Mouse (Mus musculus): ENCODE data around the gene Gabra4. TPM values are rescaled to one million over a fixed set of nuclear protein-coding genes. Genes with fewer than 3 reads are reported as not detected.

Gabra4 gene
- total RNA-seq (2021): not detected
- long read RNA-seq, experiment 1: 0 reads
- long read RNA-seq, experiment 2: 0 reads

DNA sequence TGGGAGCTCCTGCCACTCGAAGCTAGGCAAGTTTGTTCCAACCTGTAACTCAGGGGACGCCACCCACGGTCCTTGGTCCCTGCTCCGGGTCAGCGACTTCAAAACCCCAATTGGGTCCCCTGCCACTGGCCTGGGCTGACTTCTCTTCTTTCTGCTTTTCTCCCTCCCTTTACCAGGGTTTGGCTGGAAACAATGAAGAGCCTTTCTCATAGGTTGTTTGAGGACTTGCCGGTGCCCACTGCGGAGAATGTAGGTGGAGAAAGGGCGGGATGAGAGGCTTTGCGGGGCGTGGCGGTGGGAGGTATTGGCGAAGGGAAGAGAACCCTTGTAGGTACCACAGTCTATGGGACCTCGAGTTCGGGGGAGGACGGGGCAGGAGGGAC, at the start of gene Gabra4:
Gene Gabra4, minus strand, starts transcription at position 194 of the 383 bp plus-strand sequence.
- intact Hi-C loops (cut with DNase I): no loop called here
- DNase-seq: no peak

DNA sequence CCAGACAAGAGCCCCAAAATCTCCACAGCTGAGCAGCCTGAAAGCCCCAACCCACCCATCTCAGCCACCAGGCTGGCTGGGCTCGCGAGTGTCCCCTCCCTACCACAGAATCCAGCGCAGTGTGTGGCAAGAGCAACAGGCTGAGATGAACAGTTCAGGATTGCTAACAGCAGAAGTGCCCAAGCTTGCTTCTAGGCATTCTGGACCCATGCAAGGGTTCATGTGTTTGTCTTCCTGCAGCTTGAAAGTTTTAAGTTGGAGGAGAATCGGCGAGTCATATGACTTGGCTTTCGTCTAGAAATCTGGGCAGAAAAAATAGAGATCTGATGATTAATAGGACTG, 43.1 kb upstream of the Gabra4 start:
- intact Hi-C loops (cut with DNase I): no loop called here
- no peak for DNase-seq

DNA sequence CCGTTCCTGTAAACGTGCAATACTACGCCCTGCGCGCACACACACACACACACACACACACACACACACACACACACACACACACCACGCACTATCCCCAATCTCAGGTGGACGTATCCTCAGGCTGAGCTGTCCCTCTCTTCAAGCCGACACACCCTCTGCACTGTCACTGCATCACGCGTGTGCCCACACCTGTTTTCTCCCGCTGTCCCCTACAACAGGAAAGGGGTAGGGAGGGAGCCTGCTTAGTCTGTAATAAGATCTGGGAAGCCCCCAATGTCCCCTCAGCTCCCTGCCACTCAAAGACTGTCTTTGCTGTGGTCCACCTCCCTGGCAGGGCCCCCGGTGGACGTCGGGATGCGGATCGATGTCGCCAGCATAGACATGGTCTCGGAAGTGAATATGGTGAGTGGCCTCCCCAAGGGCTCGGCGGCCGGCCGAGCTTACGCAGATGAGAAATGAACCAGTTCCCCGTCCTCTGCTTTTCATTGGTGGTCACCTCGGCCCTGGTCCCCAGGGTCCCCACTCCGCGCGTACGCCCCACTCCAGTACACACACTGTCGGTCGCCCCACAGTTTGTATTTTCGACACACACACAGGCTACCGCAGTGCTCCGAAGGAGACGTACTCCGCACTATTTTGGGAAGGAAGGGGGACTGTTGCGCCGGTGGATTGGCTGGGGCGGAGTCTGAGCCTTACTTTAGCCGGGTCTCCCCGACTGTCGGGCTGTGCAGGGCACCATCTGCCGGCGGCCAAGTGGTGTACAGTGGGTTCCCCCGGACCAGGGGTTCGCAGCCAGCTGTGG, 42.6 kb upstream of the Gabra4 start:
- DNase-seq: peak; percentile 5 to 14
- intact Hi-C loops (cut with DNase I): no loop called here

DNA sequence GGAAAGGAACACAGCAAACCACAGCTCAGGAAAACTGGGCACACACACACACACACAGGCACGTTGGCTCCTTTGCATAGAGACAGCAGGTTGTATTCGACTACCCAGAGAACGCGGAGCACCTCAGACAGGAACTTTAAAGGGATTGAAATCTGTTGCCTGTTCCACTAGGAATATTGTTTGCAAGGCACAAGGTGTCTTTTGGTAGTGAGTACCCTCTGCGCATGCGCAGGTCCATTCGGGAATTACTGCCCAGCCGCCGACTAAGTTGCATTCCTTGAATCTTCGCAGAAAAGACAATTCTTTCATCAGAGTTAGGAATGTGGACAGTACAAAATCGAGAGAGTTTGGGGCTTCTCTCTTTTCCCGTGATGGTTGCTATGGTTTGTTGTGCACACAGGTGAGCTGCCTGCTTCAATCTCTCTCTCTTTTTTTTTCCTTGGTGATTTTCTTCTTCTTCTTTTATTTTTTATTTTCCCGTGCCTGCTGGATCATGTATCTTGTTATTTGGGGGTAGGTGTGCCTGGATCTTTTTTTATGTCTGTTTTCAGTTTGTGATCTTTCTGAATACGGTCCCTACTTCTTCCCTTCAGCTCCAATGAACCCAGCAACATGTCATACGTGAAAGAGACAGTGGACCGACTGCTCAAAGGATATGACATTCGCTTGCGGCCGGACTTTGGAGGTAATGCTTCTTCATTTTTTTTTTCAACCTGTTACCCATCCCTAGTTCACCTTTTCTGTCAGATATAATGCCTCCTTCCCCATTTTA, 41.8 kb upstream of the Gabra4 start:
- no peak for DNase-seq
- intact Hi-C loops (cut with DNase I): no loop called here

DNA sequence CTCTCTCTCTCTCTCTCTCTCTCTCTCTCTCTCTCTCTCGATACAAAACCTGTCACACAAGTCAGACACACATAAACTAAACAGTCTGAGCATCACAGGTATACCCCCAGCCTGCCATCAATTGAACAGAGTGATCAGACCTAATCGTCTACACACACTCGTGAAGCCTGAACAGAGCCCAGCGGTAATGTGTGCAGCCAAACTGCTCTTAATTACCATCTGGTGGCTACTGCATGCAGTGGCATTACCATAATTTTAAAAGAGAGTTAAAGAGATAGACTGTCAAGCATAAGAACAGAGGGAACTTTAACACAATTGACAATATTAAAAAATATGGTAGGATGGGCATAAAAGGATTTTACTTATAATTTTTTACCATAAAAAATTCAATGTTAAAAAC, 7.5 kb upstream of the Gabra4 start:
- intact Hi-C loops (cut with DNase I): no loop called here
- no peak for DNase-seq

DNA sequence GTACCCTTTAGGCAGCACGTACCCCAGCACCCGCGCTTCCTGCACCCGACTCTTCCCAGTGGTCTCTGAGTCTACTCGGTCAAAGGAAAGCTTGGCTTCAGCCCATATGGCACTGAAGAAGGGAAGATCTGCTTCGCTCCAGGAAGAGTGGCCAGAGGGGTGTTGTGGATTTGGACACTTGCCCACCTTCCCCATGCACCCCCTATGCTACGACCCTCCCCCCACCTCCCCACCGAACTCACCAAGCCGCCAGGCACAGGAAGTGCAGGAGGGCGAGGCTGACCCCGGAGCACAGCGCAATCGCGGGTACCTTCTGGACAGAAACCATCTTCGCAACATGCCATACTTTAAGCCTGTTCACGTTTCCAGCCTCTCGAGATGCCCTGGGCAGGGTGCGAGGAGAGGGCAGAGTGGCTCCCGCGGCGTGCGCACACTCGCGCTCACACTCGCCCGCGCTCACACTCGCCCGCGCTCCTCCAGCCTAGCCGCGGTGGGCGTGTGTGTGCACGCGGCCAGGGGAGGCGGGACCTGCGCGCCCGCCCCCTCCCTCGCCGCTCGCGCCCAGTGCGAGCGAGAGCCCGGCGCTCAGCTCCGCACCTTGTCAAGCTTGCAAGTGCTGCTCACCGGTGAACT, 510 bp downstream of the Gabra4 start, which contains the start of gene Gabrb1:
Gene Gabrb1, plus strand, starts transcription at position 632 of the 633 bp plus-strand sequence.
- intact Hi-C loops (cut with DNase I): no loop called here
- no peak for DNase-seq

DNA sequence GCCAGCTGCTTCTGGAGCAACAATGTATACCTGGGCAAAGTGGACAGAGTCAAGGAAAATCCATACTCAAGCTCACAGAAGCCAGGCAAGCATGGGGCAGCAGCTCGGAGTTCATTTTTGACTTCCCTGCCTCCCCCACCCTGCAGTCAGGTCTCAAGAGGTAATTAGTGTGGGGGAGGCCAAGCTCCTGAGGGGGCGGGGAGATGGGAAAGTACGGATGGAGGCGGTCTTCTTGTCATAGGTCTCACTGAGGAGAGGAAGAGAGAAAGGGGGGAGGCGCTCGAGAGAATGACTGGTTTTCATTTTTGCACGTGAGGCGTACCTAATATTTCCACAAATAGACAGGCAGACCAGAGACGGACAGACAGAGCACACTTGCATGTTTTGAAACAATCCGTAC, 1.3 kb downstream of the Gabra4 start:
- intact Hi-C loops (cut with DNase I): no loop called here
- DNase-seq: no peak

DNA sequence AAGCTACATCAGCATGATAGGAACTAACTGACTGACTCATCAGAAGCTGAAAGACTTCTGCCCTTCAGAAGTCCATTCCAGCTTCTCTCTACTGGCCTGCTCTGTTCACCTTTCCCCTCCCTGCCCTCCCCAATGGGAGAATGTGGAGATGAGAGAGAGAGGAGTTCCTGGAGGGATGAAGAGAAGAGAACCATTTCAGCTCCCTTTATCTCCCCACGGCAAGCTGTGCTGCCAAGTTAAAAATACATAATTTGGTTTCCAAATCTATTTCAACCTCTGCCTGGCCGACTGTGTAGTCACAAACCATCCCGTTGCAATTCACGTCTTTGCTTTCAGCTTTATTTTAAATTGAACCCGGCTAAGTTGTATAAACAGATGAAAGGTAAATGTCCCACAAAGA, 4.1 kb downstream of the Gabra4 start:
- DNase-seq: no peak
- intact Hi-C loops (cut with DNase I): no loop called here

DNA sequence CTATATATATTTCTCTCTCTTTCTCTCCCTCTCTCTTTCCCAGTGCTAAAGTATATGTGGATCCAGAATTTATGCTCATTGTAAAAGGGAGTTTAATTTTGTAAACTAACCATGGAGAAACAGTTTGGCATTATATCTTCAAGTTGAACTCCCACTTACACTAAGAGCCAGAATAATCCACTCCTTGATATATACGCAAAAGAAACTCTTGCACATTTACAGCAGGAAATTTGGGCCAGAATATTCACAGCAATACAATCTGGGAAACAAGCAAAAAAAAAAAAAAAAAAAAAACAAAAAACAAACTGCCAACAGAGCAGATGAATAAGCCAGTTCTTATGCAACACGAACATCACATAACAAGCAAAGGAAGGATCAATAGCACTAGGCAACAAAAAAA, 10.0 kb downstream of the Gabra4 start:
- intact Hi-C loops (cut with DNase I): no loop called here
- DNase-seq: no peak

DNA sequence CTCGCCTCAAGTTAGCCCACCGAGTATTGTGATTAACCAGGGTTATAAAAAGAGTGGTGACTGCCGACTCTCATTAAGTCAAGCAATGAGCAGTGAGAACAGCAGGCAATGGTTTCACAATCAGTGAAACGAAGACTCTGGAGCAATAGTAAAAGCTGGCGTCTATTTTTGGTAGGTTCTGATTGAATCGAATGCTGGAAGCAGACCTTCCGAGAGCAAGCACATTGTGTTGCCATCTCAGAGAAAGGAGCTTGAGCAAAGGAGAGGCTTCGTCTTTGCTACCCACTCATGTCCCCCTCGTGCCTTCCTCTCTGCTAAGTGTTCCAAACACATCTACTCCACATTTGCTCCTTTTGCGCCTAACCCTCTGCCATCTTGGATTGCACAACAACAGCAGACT, 18.3 kb downstream of the Gabra4 start:
- no peak for DNase-seq
- intact Hi-C loops (cut with DNase I): no loop called here

DNA sequence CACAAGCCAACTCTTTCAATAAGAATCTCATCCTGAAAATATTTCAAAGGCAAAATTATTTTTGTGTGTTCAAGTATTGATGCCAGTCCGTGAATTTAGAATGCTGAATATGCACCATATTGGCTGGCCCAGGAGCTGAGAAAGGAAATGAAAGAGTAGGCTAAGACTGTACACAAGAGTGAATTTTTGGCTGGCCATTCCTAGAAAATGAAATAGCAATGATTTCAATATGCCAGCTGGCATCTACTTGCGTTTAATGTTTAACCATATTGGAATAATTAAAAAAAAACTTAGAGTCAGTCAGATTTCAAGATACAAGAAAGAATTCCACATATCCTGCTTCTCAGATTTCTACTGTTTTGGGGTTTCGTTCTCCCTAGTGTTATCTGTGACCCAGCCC, 30.3 kb downstream of the Gabra4 start:
- intact Hi-C loops (cut with DNase I): no loop called here

DNA sequence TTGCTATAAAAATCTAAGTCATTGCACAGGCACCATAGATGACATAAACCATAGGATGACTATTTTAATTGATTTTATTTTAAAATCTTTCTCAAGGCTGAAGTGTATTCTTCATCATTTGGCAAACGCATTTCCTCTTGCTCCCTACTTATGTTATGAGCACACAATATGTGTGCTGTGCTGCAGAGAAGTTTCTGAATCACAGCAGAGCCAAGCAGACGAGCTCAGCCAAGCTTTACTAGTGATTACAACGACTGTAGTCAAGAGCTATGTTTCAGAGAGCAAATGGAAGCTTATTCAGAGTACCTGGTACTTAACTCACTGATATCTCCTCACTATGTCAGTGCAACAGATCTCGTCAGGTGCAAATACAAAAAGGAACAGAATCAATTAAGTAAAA, 41.4 kb downstream of the Gabra4 start:
- intact Hi-C loops (cut with DNase I): no loop called here
- DNase-seq: no peak

More for the DNA sequence above, 30.3 kb downstream of the Gabra4 start:
- no peak for DNase-seq

DNA sequence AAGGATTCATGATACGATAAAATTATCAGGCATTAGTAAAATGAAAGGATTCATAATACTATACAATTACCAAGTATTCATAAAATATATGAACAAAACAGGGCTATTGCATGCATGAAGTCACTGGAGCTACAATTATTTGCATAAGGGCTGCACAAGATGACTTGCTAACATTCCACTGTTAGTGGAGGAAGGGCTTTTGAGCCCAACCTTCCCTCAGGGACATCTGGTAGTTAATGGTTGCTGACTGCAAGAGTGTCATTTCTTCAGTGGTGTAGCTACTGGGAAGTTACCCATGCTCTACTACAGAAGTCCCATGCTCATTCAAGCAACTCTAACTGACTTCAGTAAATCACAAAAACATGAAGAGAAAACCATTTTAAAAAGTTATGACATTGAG, 43.8 kb downstream of the Gabra4 start:
- no peak for DNase-seq
- intact Hi-C loops (cut with DNase I): no loop called here

DNA sequence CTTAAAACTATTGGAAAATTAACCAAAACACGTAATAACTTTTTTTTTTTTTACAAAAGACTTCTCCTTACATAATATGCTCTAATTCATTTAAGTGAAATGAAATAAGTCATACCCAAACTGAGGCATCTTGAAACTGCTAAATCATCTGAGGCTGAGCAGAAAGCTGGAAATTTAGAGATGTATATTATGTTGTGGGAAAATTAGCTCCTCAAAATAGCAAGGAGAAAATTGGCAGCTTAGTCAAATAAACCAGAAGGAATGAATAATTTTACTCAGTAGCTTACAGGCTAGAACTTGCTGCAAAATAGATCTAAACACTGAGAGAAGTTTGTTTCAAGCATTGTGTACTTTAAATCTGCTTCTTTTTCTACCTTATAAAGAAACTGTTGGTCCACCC, 49.4 kb downstream of the Gabra4 start:
- intact Hi-C loops (cut with DNase I): no loop called here
- no peak for DNase-seq

DNA sequence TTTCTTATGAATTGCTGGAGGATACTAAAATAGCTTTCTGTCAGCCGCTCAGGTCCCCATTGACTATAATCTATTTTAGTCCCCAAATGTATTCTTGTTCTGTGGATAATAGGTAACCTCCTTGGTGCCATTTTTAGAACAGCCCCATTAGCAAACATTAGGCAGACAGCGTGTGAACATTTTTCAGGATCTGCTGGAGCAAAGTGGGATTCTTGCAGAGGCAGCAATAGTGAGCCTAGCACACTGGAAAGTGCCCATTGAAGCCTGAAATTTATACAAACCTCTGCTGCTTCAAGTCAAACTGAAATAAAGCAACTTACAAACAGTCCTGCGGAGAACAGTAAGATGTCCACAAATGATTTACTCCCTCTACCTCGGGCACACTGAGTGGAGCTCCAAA, 51.2 kb downstream of the Gabra4 start:
- DNase-seq: no peak
- intact Hi-C loops (cut with DNase I): no loop called here

DNA sequence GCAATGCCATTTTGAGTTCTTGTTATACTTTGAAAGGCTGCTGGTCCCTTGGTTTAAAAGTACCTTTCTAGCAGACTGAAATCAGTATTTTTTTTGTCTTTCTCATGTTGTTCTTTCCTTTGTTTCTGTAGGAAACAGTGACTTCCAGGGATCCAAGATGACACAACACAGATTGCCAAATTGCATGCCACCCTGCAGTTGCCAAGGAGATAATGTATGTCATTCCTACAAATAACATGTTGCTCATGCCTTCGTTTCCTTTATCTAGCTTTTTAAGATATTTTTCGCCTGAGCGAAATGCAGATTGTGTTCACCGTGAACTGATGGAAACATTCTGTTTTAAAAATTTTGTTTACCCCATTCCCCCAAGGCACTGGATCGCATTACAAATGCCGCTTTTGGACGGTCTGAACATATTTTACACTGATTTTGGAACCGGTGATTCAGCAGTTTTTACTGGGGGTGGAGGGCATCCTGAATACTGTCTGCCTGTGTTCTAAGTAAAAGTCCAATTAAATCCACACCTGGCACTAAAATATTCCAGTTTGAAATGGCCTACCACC, 53.9 kb downstream of the Gabra4 start:
- no peak for DNase-seq
- intact Hi-C loops (cut with DNase I): no loop called here

DNA sequence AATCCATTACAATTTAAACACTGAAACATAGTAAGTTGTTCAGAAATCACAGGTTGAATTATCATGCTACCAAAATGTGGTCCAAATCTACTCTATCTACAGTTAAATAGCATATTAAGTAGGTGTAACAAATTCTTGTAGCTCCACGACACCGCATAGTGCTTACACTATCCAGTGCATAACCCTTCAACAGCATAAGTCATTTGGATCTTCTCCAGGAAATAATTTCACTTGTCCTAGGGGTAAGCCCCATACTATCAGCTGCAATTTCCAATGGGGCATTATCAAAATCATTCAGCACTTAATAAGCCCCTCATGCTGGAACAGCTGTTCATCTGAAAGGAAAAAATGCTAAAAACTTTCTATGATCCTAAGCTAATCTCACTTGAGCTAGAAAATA, 62.8 kb downstream of the Gabra4 start:
- DNase-seq: no peak
- intact Hi-C loops (cut with DNase I): no loop called here

DNA sequence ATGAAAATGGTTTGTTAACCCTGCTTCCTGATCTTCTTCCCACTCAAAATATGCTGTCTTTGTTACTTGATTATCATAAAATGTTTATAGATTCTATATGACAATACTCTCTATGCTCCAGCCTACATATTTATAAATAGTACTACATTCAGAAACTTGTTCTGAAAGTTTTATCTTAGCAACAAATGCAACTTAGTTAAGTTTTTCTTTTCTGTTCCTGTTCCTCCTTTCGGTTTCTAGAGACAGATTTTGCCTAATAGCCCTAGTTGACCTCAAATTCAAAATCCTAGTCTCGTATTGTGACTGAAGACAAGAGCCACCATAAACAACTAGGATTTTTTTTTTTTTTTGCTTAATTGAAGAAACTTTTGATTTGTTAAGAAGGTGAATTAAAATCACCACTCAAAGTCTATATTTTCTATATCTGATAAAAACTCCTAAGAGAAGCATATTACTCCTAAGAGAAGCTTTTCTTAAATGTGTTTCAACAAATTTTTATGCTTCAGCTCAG, 64.3 kb downstream of the Gabra4 start:
- intact Hi-C loops (cut with DNase I): no loop called here
- DNase-seq: no peak

DNA sequence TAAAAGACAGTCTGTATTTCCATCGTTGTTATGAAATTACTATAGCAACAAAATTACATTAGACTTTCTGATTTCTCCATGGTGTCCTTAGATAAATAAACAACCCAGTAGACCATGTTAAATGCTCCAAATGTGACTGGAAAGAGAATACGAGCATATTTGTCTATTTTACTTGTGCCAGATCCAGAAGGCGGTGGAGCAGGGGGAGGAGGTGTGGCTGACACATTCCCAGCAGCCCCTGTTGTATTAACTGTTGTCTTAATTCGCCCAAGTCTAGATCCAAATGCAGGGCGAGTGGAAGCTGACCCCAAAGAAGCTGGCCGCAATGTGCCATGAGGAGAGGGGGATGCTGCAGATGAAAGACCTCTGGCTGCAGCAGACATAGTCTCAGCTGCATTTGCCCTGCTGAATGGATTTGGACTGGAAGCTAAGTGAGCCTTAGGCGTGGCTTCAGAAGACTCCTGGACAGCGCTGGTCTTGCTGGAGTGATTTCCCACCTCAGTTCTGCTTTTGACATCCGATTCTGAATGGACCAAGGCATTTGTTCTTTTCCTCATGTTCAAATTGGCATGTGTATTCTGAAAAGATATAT, 86.4 kb downstream of the Gabra4 start:
- DNase-seq: no peak
- intact Hi-C loops (cut with DNase I): no loop called here

DNA sequence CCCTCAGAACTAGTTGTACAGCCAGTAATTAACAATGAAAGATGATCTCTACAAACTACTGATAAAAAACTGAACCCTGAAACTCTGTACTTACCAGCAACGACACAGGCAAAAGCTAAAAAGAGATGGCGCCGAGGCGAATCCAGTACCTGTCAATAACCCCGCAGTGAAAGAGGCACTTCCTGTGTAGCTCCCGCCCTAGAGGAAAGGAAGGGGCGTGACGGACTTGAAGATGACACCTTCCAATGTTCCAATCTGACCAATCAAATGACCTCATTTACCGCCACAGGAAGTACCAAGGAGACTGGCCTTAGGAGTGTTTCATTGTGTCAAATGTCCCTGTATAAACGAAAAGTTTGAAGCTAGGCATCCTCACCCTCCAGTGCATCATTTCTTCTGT, 110.0 kb downstream of the Gabra4 start, which contains the start of gene Cox7b2:
Gene Cox7b2, minus strand, starts transcription at position 127 of the 400 bp plus-strand sequence.
- DNase-seq: no peak
- intact Hi-C loops (cut with DNase I): no loop called here

DNA sequence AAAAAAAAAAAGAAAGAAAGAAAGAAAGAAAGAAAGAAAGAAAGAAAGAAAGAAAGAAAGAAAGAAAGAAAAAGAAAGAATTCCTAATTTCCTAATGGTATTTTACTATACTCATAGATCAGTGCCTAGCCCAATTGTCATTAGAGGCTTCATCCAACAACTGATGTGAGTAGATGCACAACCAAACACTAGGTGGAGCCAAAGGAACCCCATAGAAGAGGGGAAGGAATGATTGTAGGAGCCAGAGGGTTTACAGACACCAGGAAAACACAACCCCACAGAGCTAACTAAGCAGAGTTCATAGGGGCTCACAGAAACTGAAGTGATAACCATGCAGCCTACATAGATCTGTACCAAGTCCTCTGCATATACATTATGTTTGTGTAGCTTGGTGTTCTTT, 112.6 kb downstream of the Gabra4 start:
- DNase-seq: no peak
- intact Hi-C loops (cut with DNase I): no loop called here

Measured in gastrocnemius, postnatal 36 days (tissue).